Mouse (Mus musculus) hindbrain, embryonic 16.5 days (tissue): ENCODE data around the gene Slc16a13. TPM values are rescaled to one million over a fixed set of nuclear protein-coding genes. Genes with fewer than 3 reads are reported as not detected.

Source experiments
- ATAC-seq: fragments of 200-750 bp; cut with Nextera tagmentation; 2 replicates; pipeline ENCODE4 v1.8.0; 2017; ENCODE audit warnings: moderate TSS enrichment, moderate library complexity
- H3K27ac ChIP-seq: fragments of 300-500 bp; sonication (generic); 2 replicates; pipeline ENCODE4 v1.5.1; 2014; ENCODE audit warnings: low read depth, mild to moderate bottlenecking, control low read depth, low read length, moderate library complexity
- H3K27me3 ChIP-seq: fragments of 300-500 bp; sonication (generic); replicated peaks from 2 replicates; pipeline ENCODE4 v1.6.1; 2014; ENCODE audit warnings: low read length; ENCODE audit not compliant: control insufficient read depth, insufficient read depth
- H3K36me3 ChIP-seq: fragments of 300-500 bp; sonication (generic); 2 replicates; pipeline ENCODE4 v1.6.1; 2014; ENCODE audit warnings: mild to moderate bottlenecking, low read length, moderate library complexity, mixed read lengths; ENCODE audit not compliant: control insufficient read depth, insufficient read depth
- H3K4me1 ChIP-seq: fragments of 300-500 bp; sonication (generic); 2 replicates; pipeline ENCODE4 v1.6.1; 2014; ENCODE audit warnings: low read depth, low read length; ENCODE audit not compliant: control insufficient read depth, insufficient read depth
- H3K4me2 ChIP-seq: fragments of 300-500 bp; sonication (generic); 2 replicates; pipeline ENCODE4 v1.6.1; 2014; ENCODE audit warnings: mild to moderate bottlenecking, low read length, control low read depth, moderate library complexity
- H3K4me3 ChIP-seq: fragments of 300-500 bp; sonication (generic); 2 replicates; pipeline ENCODE4 v1.5.1; 2014; ENCODE audit warnings: mild to moderate bottlenecking, low read length, control low read depth, moderate library complexity
- H3K9ac ChIP-seq: fragments of 300-500 bp; sonication (generic); 2 replicates; pipeline ENCODE4 v1.6.1; 2014; ENCODE audit warnings: low read depth, mild to moderate bottlenecking, control low read depth, low read length, moderate library complexity
- H3K9me3 ChIP-seq: fragments of 300-500 bp; sonication (generic); 2 replicates; pipeline ENCODE4 v1.6.1; 2014; ENCODE audit warnings: mild to moderate bottlenecking, low read length, moderate library complexity; ENCODE audit not compliant: control insufficient read depth
- WGBS: fragments of 180-500 bp; shearing (Covaris S2); extraction: QIAGEN DNeasy Blood & Tissue Kit; methylation state at CpG from one replicate; pipeline ENCODE4 v1.1.7; 2014; 5-methylcytosine and 5-hydroxymethylcytosine counted together
- polyA plus RNA-seq: library from polyadenylated mRNA; unstranded; fragments of >200 nt; fragmentation: Nextera tagmentation; extraction: Ambion mirVana; gene quantifications from 2 replicates; pipeline ENCODE4 v1.2.1, GENCODE M21; 2015

Slc16a13 gene
- polyA plus RNA-seq, 1 experiment from 2014 or later: 11.9 TPM

- Histone ChIP-seq H3K4me2 (peak overlapping the region; percentile 10; the same call in 1 of the 2 replicates), H3K9me3 (no peaks in the 10 kb centered on the region), H3K4me1 (peaks cover 36% of the 10 kb centered on the region), H3K27ac (no peak overlapping the region), H3K36me3 (no peaks in the 10 kb centered on the region), H3K9ac (peak overlapping the region; percentile 17; the same call in 1 of the 2 replicates), H3K27me3 (peaks cover 14% of the 10 kb centered on the region), H3K4me3 (peak overlapping the region; percentile 0; the same call in 1 of the 2 replicates)
- whole genome bisulfite sequencing: 9% methylated on average over 22 of the region's 22 CpGs
- ATAC-seq: no peak
Measured at GRCm38 (mm10) chr11:70215301-70215700, 5.6 kb downstream of the Slc16a13 start.

DNA sequence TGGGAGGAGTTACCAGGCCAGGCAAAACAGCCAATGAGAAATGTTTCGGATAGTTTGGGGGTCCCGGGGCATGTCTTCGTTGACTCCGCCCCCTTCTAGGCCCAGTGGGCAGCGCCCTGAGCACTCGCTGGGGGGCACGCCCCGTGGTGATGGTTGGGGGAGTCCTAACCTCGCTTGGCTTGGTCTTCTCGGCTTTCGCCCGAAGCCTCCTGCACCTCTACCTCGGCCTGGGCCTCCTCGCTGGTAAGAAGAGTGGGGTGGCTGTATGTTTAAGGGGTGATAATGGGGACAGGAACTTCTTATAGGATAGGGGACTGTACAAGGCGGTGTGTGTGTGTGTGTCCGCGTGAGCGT, 6.0 kb downstream of the Slc16a13 start:
- H3K27me3 ChIP-seq: peaks cover 14% of the 10 kb centered on the region
- H3K9me3 ChIP-seq: no peaks in the 10 kb centered on the region
- H3K36me3 ChIP-seq: no peaks in the 10 kb centered on the region
- H3K4me3 ChIP-seq: peak overlapping the region; percentile 36; the same call in 1 of the 2 replicates
- H3K27ac ChIP-seq: no peak overlapping the region
- peak overlapping the region; percentile 58 for H3K4me2 ChIP-seq
- H3K4me1 ChIP-seq: peaks cover 36% of the 10 kb centered on the region
- no peak overlapping the region; the same call in 1 of the 2 replicates for H3K9ac ChIP-seq
- 2% methylated on average over 16 of the region's 18 CpGs for WGBS
- ATAC-seq: no peak

- Histone ChIP-seq H3K27me3 (peaks cover 14% of the 10 kb centered on the region), H3K4me2 (peak overlapping the region; percentile 58), H3K4me1 (peaks cover 32% of the 10 kb centered on the region), H3K9ac (peak overlapping the region; percentile 46), H3K36me3 (no peaks in the 10 kb centered on the region), H3K27ac (no peak overlapping the region), H3K4me3 (peak overlapping the region; percentile 36), H3K9me3 (no peaks in the 10 kb centered on the region)
- WGBS: under 1% methylated on average over 42 of the region's 46 CpGs
- ATAC-seq: peak; percentile 46; the same call in 1 of the 2 replicates
Measured at GRCm38 (mm10) chr11:70214191-70214855, 6.5 kb downstream of the Slc16a13 start.

GRCm38 (mm10) chr11:70213736-70214135, 7.1 kb downstream of the Slc16a13 start:
- no peaks in the 10 kb centered on the region for H3K9me3 ChIP-seq
- peaks cover 14% of the 10 kb centered on the region for H3K27me3 ChIP-seq
- WGBS: 6% methylated on average over 26 of the region's 26 CpGs
- H3K4me1 ChIP-seq: peaks cover 26% of the 10 kb centered on the region
- H3K4me3 ChIP-seq: peak overlapping the region; percentile 36
- peak overlapping the region; percentile 58 for H3K4me2 ChIP-seq
- no peaks in the 10 kb centered on the region for H3K36me3 ChIP-seq
- H3K9ac ChIP-seq: peak overlapping the region; percentile 46
- ATAC-seq: peak; percentile 47; the same call in 1 of the 2 replicates
- no peak overlapping the region for H3K27ac ChIP-seq

GRCm38 (mm10) chr11:70212896-70213295, 8.0 kb downstream of the Slc16a13 start:
- Histone ChIP-seq H3K4me1 (peaks cover 21% of the 10 kb centered on the region), H3K27me3 (peaks cover 14% of the 10 kb centered on the region), H3K9ac (no peak overlapping the region), H3K9me3 (no peaks in the 10 kb centered on the region), H3K27ac (no peak overlapping the region), H3K36me3 (no peaks in the 10 kb centered on the region), H3K4me3 (no peak overlapping the region), H3K4me2 (no peak overlapping the region; the same call in 1 of the 2 replicates)
- WGBS: 14% methylated on average over 9 of the region's 9 CpGs
- 0 out of 2 replicates have a peak, but pooled peaks have one; percentile 24 for ATAC-seq

DNA sequence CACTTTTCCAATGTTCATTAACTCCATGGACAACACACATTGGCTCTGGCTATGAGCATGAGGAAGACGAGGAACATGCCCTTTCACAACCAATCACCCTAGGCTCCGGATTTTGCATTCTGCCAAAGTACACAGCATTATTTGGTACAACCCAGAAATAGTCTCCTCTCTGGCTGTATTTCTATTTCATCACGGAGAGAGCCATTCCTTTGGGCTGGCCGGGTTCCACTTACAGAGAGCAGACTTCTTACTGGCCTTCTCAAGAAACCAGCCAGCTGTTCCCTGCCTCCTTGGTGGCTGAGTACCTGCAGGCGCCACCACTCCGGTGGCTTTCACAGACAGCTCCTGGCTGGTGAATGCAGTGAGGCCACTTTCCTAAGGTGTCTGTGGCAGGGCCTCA, 8.4 kb downstream of the Slc16a13 start, which contains the start of gene Slc16a11:
TSS of gene Slc16a11 (plus strand) at position 330 of the 400 bp plus-strand sequence.
- ATAC-seq: no peak
- Histone ChIP-seq H3K4me2 (peak within 1 kb of the TSS; percentile 58), H3K9me3 (no peaks in the 10 kb centered on the region), H3K4me1 (peaks cover 21% of the 10 kb centered on the region), H3K4me3 (peak within 1 kb of the TSS; percentile 36), H3K27ac (no peak within 1 kb of the TSS), H3K36me3 (no peaks in the 10 kb centered on the region), H3K9ac (peak within 1 kb of the TSS; percentile 46), H3K27me3 (peaks cover 14% of the 10 kb centered on the region)
- WGBS: 66% methylated on average over 6 of the region's 6 CpGs

DNA sequence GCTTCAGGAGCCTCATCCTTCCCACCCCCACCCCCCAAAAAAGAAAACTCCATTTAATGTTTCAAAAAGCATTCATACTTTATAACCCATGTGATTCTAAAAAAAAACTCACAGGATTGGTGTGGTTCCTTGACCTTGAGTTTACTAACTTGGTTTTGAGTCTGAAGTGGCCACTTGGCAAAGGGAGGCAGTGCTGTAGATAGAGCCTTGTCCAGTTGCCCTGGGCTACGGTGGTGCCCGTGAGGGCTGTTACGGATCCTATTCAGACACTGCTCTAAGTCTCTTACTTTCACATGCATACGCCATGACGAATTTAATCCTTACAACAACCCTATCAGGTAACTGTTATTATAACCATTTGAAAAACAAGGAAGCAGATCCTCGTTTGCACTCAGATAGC, 8.9 kb downstream of the Slc16a13 start:
- H3K27me3 ChIP-seq: peaks cover 14% of the 10 kb centered on the region

DNA sequence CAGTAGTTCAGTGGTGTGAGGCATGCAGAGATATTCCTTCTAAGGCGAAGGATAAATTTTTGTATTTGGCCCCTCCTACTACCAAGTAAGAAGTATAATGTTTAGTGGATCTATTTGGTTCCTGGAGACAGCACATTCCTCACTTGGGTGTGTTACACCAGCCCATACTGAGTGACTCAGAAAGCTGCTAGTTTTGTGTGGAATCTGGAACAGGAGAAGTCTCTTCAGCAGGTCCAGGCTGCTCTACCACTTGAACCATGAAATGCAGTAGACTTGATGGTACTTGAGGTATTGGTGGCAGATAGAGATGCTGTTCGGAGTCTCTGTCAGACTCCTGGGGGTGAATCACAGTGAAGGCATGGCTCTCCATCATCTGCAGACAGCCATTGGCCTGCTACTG, 10.2 kb downstream of the Slc16a13 start:
- no peak for ATAC-seq
- Histone ChIP-seq H3K4me2 (no peak overlapping the region), H3K4me3 (no peak overlapping the region), H3K27me3 (peaks cover 9% of the 10 kb centered on the region), H3K9ac (no peak overlapping the region), H3K36me3 (no peaks in the 10 kb centered on the region), H3K27ac (no peak overlapping the region), H3K4me1 (peaks cover 21% of the 10 kb centered on the region), H3K9me3 (no peaks in the 10 kb centered on the region)
- 98% methylated on average over 2 of the region's 2 CpGs for WGBS

More for the DNA sequence above, 8.9 kb downstream of the Slc16a13 start:
- no peak overlapping the region for H3K4me3 ChIP-seq
- ATAC-seq: no peak
- no peak overlapping the region for H3K27ac ChIP-seq
- 80% methylated on average over 6 of the region's 6 CpGs for WGBS
- H3K4me1 ChIP-seq: peaks cover 21% of the 10 kb centered on the region
- no peak overlapping the region for H3K4me2 ChIP-seq
- no peaks in the 10 kb centered on the region for H3K36me3 ChIP-seq
- no peak overlapping the region for H3K9ac ChIP-seq
- no peaks in the 10 kb centered on the region for H3K9me3 ChIP-seq

- H3K4me3 ChIP-seq: no peak overlapping the region
- no peak for ATAC-seq
Measured at GRCm38 (mm10) chr11:70208778-70209388, 12.0 kb downstream of the Slc16a13 start.

More at GRCm38 (mm10) chr11:70208778-70209388, 12.0 kb downstream of the Slc16a13 start:
- Histone ChIP-seq H3K9ac (no peak overlapping the region), H3K36me3 (no peaks in the 10 kb centered on the region), H3K4me1 (peaks cover 9% of the 10 kb centered on the region), H3K27me3 (peaks cover 2% of the 10 kb centered on the region; the same call in 1 of the 2 replicates), H3K9me3 (no peaks in the 10 kb centered on the region), H3K27ac (no peak overlapping the region), H3K4me2 (no peak overlapping the region)
- WGBS: 75% methylated on average over 5 of the region's 5 CpGs
